Mouse (Mus musculus) limb, embryonic 15.5 days (tissue): ENCODE results near the gene Arrdc1. TPM values are rescaled to one million over a fixed set of nuclear protein-coding genes. Genes with fewer than 3 reads are reported as not detected.

ENCODE experiments used
- ATAC-seq: fragments of 200-750 bp; cut with Nextera tagmentation; 2 replicates; pipeline ENCODE4 v1.8.0; 2017; ENCODE audit warnings: low read depth, moderate TSS enrichment; ENCODE audit not compliant: insufficient number of reproducible peaks, low FRiP score, low TSS enrichment
- H3K27ac ChIP-seq: fragments of 300-500 bp; sonication (generic); 2 replicates; pipeline ENCODE4 v1.5.1; 2015; ENCODE audit warnings: moderate library complexity, mild to moderate bottlenecking, inconsistent platforms
- H3K27me3 ChIP-seq: fragments of 300-500 bp; sonication (generic); 2 replicates; pipeline ENCODE4 v1.6.1; 2015; ENCODE audit warnings: inconsistent platforms
- H3K36me3 ChIP-seq: fragments of 300-500 bp; sonication (generic); 2 replicates; pipeline ENCODE4 v1.6.1; 2015; ENCODE audit warnings: inconsistent platforms
- H3K4me1 ChIP-seq: fragments of 300-500 bp; sonication (generic); 2 replicates; pipeline ENCODE4 v1.6.1; 2015; ENCODE audit warnings: inconsistent platforms
- H3K4me2 ChIP-seq: fragments of 300-500 bp; sonication (generic); 2 replicates; pipeline ENCODE4 v1.6.1; 2015; ENCODE audit warnings: mild to moderate bottlenecking, inconsistent platforms
- H3K4me3 ChIP-seq: fragments of 300-500 bp; sonication (generic); 2 replicates; pipeline ENCODE4 v1.5.1; 2015; ENCODE audit warnings: mild to moderate bottlenecking, inconsistent platforms
- H3K9ac ChIP-seq: fragments of 300-500 bp; sonication (generic); 2 replicates; pipeline ENCODE4 v1.6.1; 2015; ENCODE audit warnings: inconsistent platforms
- H3K9me3 ChIP-seq: fragments of 300-500 bp; sonication (generic); 2 replicates; pipeline ENCODE4 v1.6.1; 2016; ENCODE audit warnings: inconsistent platforms
- WGBS: fragments of 180-500 bp; shearing (Covaris S2); methylation state at CpG from one replicate; pipeline ENCODE4 v1.1.7; 2015; 5-methylcytosine and 5-hydroxymethylcytosine counted together
- microRNA-seq: library from miRNA; unstranded; fragments of <30 nt; microRNA quantifications from one replicate; pipeline ENCODE4, GENCODE M21; 2016
- polyA plus RNA-seq: library from polyadenylated mRNA; unstranded; fragments of >200 nt; fragmentation: Nextera tagmentation; extraction: Ambion mirVana; gene quantifications from 2 replicates; pipeline ENCODE4 v1.2.1, GENCODE M21; 2015

The Arrdc1 gene
- polyA plus RNA-seq, 1 experiment from 2014 or later = 44.1 TPM

- Histone ChIP-seq H3K36me3 (no peaks in the 10 kb centered on the region), H3K4me1 (peaks cover 7% of the 10 kb centered on the region; the same call in 1 of the 2 replicates), H3K4me2 (no peak overlapping the region), H3K27ac (no peak overlapping the region), H3K9me3 (no peaks in the 10 kb centered on the region), H3K27me3 (no peaks in the 10 kb centered on the region), H3K9ac (no peak overlapping the region), H3K4me3 (no peak overlapping the region)
- whole genome bisulfite sequencing = 79% methylated on average over 4 of the region's 4 CpGs
- no peak for ATAC-seq
Observed at GRCm38 (mm10) chr2:24896761-24897160, 38.3 kb downstream of the Arrdc1 start.

GRCm38 (mm10) chr2:24894211-24894610 lies 40.8 kb downstream of the Arrdc1 start:
- WGBS = 95% methylated on average over 1 of the region's 1 CpGs
- peaks cover 3% of the 10 kb centered on the region; the same call in 1 of the 2 replicates for H3K4me1 ChIP-seq
- no peak overlapping the region for H3K27ac ChIP-seq

GRCm38 (mm10) chr2:24892318-24892717 lies 42.7 kb downstream of the Arrdc1 start:
- H3K4me3 ChIP-seq = no peak overlapping the region
- no peaks in the 10 kb centered on the region for H3K36me3 ChIP-seq
- H3K9me3 ChIP-seq = no peaks in the 10 kb centered on the region
- no peaks in the 10 kb centered on the region for H3K27me3 ChIP-seq
- no peak for ATAC-seq
- H3K4me2 ChIP-seq = no peak overlapping the region
- peaks cover 3% of the 10 kb centered on the region; the same call in 1 of the 2 replicates for H3K4me1 ChIP-seq
- no peak overlapping the region for H3K27ac ChIP-seq
- 84% methylated on average over 5 of the region's 5 CpGs for WGBS
- H3K9ac ChIP-seq = no peak overlapping the region

More at GRCm38 (mm10) chr2:24894211-24894610, 40.8 kb downstream of the Arrdc1 start:
- Histone ChIP-seq H3K9me3 (no peaks in the 10 kb centered on the region), H3K4me2 (no peak overlapping the region), H3K9ac (no peak overlapping the region), H3K27me3 (no peaks in the 10 kb centered on the region), H3K36me3 (no peaks in the 10 kb centered on the region), H3K4me3 (no peak overlapping the region)
- no peak for ATAC-seq

GRCm38 (mm10) chr2:24890541-24891447 lies 44.3 kb downstream of the Arrdc1 start:
- peaks cover 8% of the 10 kb centered on the region for H3K36me3 ChIP-seq
- WGBS = 74% methylated on average over 6 of the region's 6 CpGs
- no peak overlapping the region for H3K9ac ChIP-seq
- H3K9me3 ChIP-seq = no peaks in the 10 kb centered on the region
- H3K27me3 ChIP-seq = no peaks in the 10 kb centered on the region
- H3K4me1 ChIP-seq = peaks cover 3% of the 10 kb centered on the region; the same call in 1 of the 2 replicates
- ATAC-seq = no peak
- H3K4me2 ChIP-seq = no peak overlapping the region
- no peak overlapping the region for H3K4me3 ChIP-seq
- no peak overlapping the region for H3K27ac ChIP-seq

DNA sequence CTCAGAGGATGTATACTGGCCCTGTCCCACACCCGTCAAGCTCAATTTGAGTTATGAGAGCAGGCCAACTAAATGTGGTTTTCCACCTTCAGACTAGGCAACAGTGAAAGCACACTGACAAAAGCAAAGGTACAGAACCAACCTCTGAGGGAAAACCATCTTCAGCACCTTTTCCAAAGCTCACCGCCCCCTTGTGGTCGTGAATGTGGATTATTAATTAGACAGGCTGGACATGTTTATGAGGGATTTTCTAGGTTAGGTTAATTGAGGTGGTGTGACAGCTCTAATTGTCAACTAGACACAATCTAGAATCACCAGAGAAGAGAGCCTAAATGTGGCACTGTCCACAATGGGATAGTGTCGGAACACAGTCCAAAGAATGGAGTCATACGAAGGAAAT lies 46.2 kb downstream of the Arrdc1 start:
- H3K27ac ChIP-seq = no peak overlapping the region
- no peaks in the 10 kb centered on the region for H3K27me3 ChIP-seq
- no peak for ATAC-seq
- no peak overlapping the region for H3K4me3 ChIP-seq
- WGBS = 80% methylated on average over 5 of the region's 5 CpGs
- H3K4me1 ChIP-seq = peaks cover 3% of the 10 kb centered on the region; the same call in 1 of the 2 replicates
- H3K9me3 ChIP-seq = no peaks in the 10 kb centered on the region
- H3K9ac ChIP-seq = no peak overlapping the region
- H3K4me2 ChIP-seq = no peak overlapping the region
- peaks cover 16% of the 10 kb centered on the region for H3K36me3 ChIP-seq

GRCm38 (mm10) chr2:24880686-24881085 lies 54.4 kb downstream of the Arrdc1 start:
- 84% methylated on average over 2 of the region's 2 CpGs for WGBS
- no peak for ATAC-seq
- Histone ChIP-seq H3K4me1 (no peaks in the 10 kb centered on the region), H3K27ac (no peak overlapping the region), H3K4me3 (no peak overlapping the region), H3K27me3 (no peaks in the 10 kb centered on the region), H3K4me2 (no peak overlapping the region), H3K36me3 (peaks cover 43% of the 10 kb centered on the region), H3K9me3 (no peaks in the 10 kb centered on the region), H3K9ac (no peak overlapping the region)

Small RNA genes lying within 50 kb of the gene (microRNA-seq; reads per million reads assigned to microRNA genes)
- gene Gm22875 = not detected

Other genes with a start within 250 kb of the Arrdc1 start
- 1.2 and 1.5 TPM in 2 replicates for gene Cacna1b, start 172.1 kb downstream of the Arrdc1 start, polyA plus RNA-seq
- 79.5 and 85.1 TPM in 2 replicates for gene Ehmt1, start 15.6 kb downstream of the Arrdc1 start, polyA plus RNA-seq
- gene Zmynd19, start 14.5 kb upstream of the Arrdc1 start, polyA plus RNA-seq = 10.4 and 18.2 TPM in 2 replicates
- gene Dph7, start 27.1 kb upstream of the Arrdc1 start, polyA plus RNA-seq = 28.4 and 30.2 TPM in 2 replicates
- 117 TPM in 2 replicates for gene Mrpl41, start 39.8 kb upstream of the Arrdc1 start, polyA plus RNA-seq
- gene Pnpla7, start 40.8 kb upstream of the Arrdc1 start, polyA plus RNA-seq = 7.1 and 7.2 TPM in 2 replicates
- 67.5 and 68.3 TPM in 2 replicates for gene Nsmf, start 119.1 kb upstream of the Arrdc1 start, polyA plus RNA-seq
- not detected in 2 replicates for gene Entpd8, start 145.1 kb upstream of the Arrdc1 start, polyA plus RNA-seq
- 0.18 TPM in 1 of 2 replicates, not detected in the other for gene Noxa1, start 159.9 kb upstream of the Arrdc1 start, polyA plus RNA-seq
- gene Nrarp, start 245.5 kb upstream of the Arrdc1 start, polyA plus RNA-seq = 28.5 and 33.5 TPM in 2 replicates